Mouse (Mus musculus): Measurements from ENCODE around the gene Hmg20a. TPM values are rescaled to one million over a fixed set of nuclear protein-coding genes. Genes with fewer than 3 reads are reported as not detected.

Gene Hmg20a
- polyA plus RNA-seq, 1 experiment from 2014 or later: 94.3 TPM

GRCm38 (mm10) chr9:56412716-56413115 is 5.7 kb upstream of the Hmg20a start:
- WGBS: 81% methylated on average over 1 of the region's 1 CpGs

DNA sequence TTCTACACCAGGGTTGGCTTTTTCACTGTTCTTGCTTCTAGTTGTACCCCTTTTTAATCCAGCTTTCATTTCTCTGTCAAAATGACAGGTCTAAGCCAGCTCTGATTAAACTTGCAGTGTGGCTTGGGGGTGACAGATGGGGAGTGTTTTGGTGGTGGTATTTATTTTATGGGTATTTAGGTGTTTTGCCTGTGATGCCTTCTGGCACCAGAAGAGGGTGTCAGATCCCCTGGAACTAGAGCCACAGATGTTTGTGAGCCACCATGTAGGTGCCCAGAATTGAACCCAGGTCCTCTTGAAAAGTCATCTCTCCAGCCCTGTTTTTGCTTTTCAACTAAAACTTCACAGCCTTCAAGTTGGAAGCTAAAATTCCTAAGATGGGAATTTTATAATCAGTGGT is 4.1 kb upstream of the Hmg20a start:
- no peak overlapping the region for H3K27ac ChIP-seq (replicated peaks; ENCODE audit: low read depth, low read length)
- H3K4me3 ChIP-seq (replicated peaks; ENCODE audit: low read depth, low read length): no peak overlapping the region
- no peaks in the 10 kb centered on the region for H3K27me3 ChIP-seq (ENCODE audit: control insufficient read depth, insufficient read depth, low read length)
- ATAC-seq (ENCODE audit: low FRiP score, low TSS enrichment) (no peak), DNase-seq (no peak)
- H3K36me3 ChIP-seq (ENCODE audit: control insufficient read depth, insufficient read depth, low read length): no peaks in the 10 kb centered on the region
- H3K4me2 ChIP-seq (ENCODE audit: low read length): no peak overlapping the region
- H3K9ac ChIP-seq (replicated peaks; ENCODE audit: low read length): no peak overlapping the region
- H3K4me1 ChIP-seq (ENCODE audit: control insufficient read depth, insufficient read depth, low read length): peaks cover 8% of the 10 kb centered on the region
- H3K9me3 ChIP-seq (ENCODE audit: control insufficient read depth, low read length): no peaks in the 10 kb centered on the region

More at GRCm38 (mm10) chr9:56412716-56413115, 5.7 kb upstream of the Hmg20a start:
- H3K27me3 ChIP-seq (ENCODE audit: control insufficient read depth, insufficient read depth, low read length): no peaks in the 10 kb centered on the region
- ATAC-seq (ENCODE audit: low FRiP score, low TSS enrichment) (no peak), DNase-seq (no peak)
- H3K27ac ChIP-seq (replicated peaks; ENCODE audit: low read depth, low read length): no peak overlapping the region
- no peak overlapping the region for H3K4me3 ChIP-seq (replicated peaks; ENCODE audit: low read depth, low read length)
- no peak overlapping the region for H3K4me2 ChIP-seq (ENCODE audit: low read length)
- peaks cover 7% of the 10 kb centered on the region; the same call in 1 of the 2 replicates for H3K4me1 ChIP-seq (ENCODE audit: control insufficient read depth, insufficient read depth, low read length)
- no peak overlapping the region for H3K9ac ChIP-seq (replicated peaks; ENCODE audit: low read length)
- H3K36me3 ChIP-seq (ENCODE audit: control insufficient read depth, insufficient read depth, low read length): no peaks in the 10 kb centered on the region
- H3K9me3 ChIP-seq (ENCODE audit: control insufficient read depth, low read length): no peaks in the 10 kb centered on the region

- Histone ChIP-seq H3K36me3 (ENCODE audit: control insufficient read depth, insufficient read depth, low read length) (no peaks in the 10 kb centered on the region), H3K4me3 (replicated peaks; ENCODE audit: low read depth, low read length) (no peak overlapping the region), H3K4me1 (ENCODE audit: control insufficient read depth, insufficient read depth, low read length) (peaks cover 19% of the 10 kb centered on the region), H3K9ac (replicated peaks; ENCODE audit: low read length) (no peak overlapping the region), H3K9me3 (ENCODE audit: control insufficient read depth, low read length) (no peaks in the 10 kb centered on the region), H3K4me2 (ENCODE audit: low read length) (no peak overlapping the region), H3K27me3 (ENCODE audit: control insufficient read depth, insufficient read depth, low read length) (no peaks in the 10 kb centered on the region), H3K27ac (replicated peaks; ENCODE audit: low read depth, low read length) (no peak overlapping the region)
- DNase-seq (no peak), ATAC-seq (ENCODE audit: low FRiP score, low TSS enrichment) (no peak)
- 88% methylated on average over 1 of the region's 1 CpGs for WGBS
Measured at GRCm38 (mm10) chr9:56415393-56415792, 3.0 kb upstream of the Hmg20a start.

DNA sequence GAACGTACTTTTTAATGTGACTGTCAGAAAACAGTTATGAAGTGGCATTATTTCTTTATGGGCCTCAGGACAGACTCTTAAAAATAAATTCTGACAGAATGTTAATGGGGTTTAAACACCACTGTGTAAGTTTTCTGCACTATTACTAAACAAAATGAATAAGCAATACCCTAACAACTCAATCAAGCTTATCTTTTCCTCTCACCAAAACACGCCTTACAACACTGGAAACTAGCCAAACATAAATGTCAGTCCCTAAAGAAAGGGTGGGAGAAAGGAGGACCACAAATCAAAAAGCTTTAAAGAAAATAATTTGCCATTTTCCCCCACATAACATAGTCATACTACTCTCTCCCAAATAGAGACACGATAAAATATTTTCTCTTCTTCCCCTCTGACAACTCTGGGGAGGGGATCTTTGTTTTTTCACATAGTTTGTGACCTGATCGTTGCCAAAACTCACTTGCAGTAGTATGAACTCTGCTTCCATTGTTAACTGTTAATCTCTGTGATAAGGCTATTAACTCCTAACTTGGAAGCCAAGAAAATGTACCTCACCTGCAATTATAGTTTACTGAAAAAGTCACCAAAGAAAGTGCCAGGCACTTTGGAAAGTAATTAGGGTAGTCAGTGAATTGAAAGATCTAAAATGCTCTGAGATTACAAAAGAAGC is 2.3 kb upstream of the Hmg20a start:
- Histone ChIP-seq H3K9me3 (ENCODE audit: control insufficient read depth, low read length) (no peaks in the 10 kb centered on the region), H3K27me3 (ENCODE audit: control insufficient read depth, insufficient read depth, low read length) (no peaks in the 10 kb centered on the region), H3K36me3 (ENCODE audit: control insufficient read depth, insufficient read depth, low read length) (no peaks in the 10 kb centered on the region), H3K4me2 (ENCODE audit: low read length) (no peak overlapping the region), H3K4me1 (ENCODE audit: control insufficient read depth, insufficient read depth, low read length) (peaks cover 24% of the 10 kb centered on the region), H3K27ac (replicated peaks; ENCODE audit: low read depth, low read length) (no peak overlapping the region), H3K4me3 (replicated peaks; ENCODE audit: low read depth, low read length) (no peak overlapping the region), H3K9ac (replicated peaks; ENCODE audit: low read length) (no peak overlapping the region)
- 61% methylated on average over 4 of the region's 4 CpGs for WGBS
- ATAC-seq (ENCODE audit: low FRiP score, low TSS enrichment): no peak
- no peak for DNase-seq

DNA sequence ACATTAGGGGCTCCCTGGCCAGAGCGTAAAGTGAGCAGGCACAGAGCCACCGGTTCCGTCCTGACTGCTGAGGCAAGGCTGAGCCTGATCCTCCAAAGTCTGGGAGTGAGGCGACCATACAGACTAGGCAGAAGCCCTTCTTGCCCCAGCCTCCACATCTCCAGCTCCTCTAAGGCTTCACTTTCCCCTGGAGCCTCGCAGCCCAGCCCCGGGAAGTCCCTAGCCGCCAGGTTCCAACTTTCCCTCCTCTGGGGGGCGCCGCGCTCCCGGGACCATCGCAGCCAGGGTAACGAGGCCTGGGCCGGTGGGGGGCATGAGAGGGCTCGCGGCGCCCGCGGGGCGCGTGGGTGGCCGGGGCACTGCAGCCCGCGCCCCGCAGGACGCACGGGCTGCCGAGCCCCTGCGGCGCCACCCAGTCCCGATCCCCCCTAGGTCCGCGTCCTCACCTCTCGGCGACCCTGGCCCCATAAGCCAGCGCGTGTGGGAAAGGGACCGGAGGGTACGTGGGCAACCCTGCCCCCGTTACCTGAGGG is 928 bp upstream of the Hmg20a start:
- WGBS: 0% methylated on average over 38 of the region's 40 CpGs
- ATAC-seq (ENCODE audit: low FRiP score, low TSS enrichment) (no peak), DNase-seq (peak; percentile 77)
- Histone ChIP-seq H3K36me3 (ENCODE audit: control insufficient read depth, insufficient read depth, low read length) (no peaks in the 10 kb centered on the region), H3K9me3 (ENCODE audit: control insufficient read depth, low read length) (no peaks in the 10 kb centered on the region), H3K9ac (replicated peaks; ENCODE audit: low read length) (peak overlapping the region; percentile 58), H3K27me3 (ENCODE audit: control insufficient read depth, insufficient read depth, low read length) (no peaks in the 10 kb centered on the region), H3K4me1 (ENCODE audit: control insufficient read depth, insufficient read depth, low read length) (peaks cover 31% of the 10 kb centered on the region), H3K4me3 (replicated peaks; ENCODE audit: low read depth, low read length) (peak overlapping the region; percentile 57), H3K4me2 (ENCODE audit: low read length) (peak overlapping the region; percentile 78), H3K27ac (replicated peaks; ENCODE audit: low read depth, low read length) (peak overlapping the region; percentile 65)

- Histone ChIP-seq H3K4me3 (replicated peaks; ENCODE audit: low read depth, low read length) (peak overlapping the region; percentile 57), H3K9ac (replicated peaks; ENCODE audit: low read length) (peak overlapping the region; percentile 55), H3K4me1 (ENCODE audit: control insufficient read depth, insufficient read depth, low read length) (peaks cover 35% of the 10 kb centered on the region), H3K9me3 (ENCODE audit: control insufficient read depth, low read length) (no peaks in the 10 kb centered on the region), H3K36me3 (ENCODE audit: control insufficient read depth, insufficient read depth, low read length) (no peaks in the 10 kb centered on the region), H3K27ac (replicated peaks; ENCODE audit: low read depth, low read length) (peak overlapping the region; percentile 87), H3K27me3 (ENCODE audit: control insufficient read depth, insufficient read depth, low read length) (no peaks in the 10 kb centered on the region), H3K4me2 (ENCODE audit: low read length) (peak overlapping the region; percentile 78)
- DNase-seq (peak; percentile 89), ATAC-seq (ENCODE audit: low FRiP score, low TSS enrichment) (peak; percentile 59)
- WGBS: under 1% methylated on average over 11 of the region's 11 CpGs
Measured at GRCm38 (mm10) chr9:56418738-56419239, 380 bp downstream of the Hmg20a start.

- no peak for DNase-seq
- Histone ChIP-seq H3K9ac (replicated peaks; ENCODE audit: low read length) (no peak overlapping the region), H3K4me1 (ENCODE audit: control insufficient read depth, insufficient read depth, low read length) (peaks cover 35% of the 10 kb centered on the region), H3K27me3 (ENCODE audit: control insufficient read depth, insufficient read depth, low read length) (no peaks in the 10 kb centered on the region), H3K36me3 (ENCODE audit: control insufficient read depth, insufficient read depth, low read length) (no peaks in the 10 kb centered on the region), H3K27ac (replicated peaks; ENCODE audit: low read depth, low read length) (no peak overlapping the region), H3K4me3 (replicated peaks; ENCODE audit: low read depth, low read length) (no peak overlapping the region), H3K4me2 (ENCODE audit: low read length) (peak overlapping the region; percentile 78; the same call in 1 of the 2 replicates), H3K9me3 (ENCODE audit: control insufficient read depth, low read length) (no peaks in the 10 kb centered on the region)
- no peak for ATAC-seq (ENCODE audit: low FRiP score, low TSS enrichment)
- WGBS: 100% methylated on average over 1 of the region's 1 CpGs
Measured at GRCm38 (mm10) chr9:56420236-56420635, 1.8 kb downstream of the Hmg20a start.

GRCm38 (mm10) chr9:56420892-56421601 is 2.6 kb downstream of the Hmg20a start:
- ATAC-seq (ENCODE audit: low FRiP score, low TSS enrichment): no peak
- H3K27me3 ChIP-seq (ENCODE audit: control insufficient read depth, insufficient read depth, low read length): no peaks in the 10 kb centered on the region
- no peaks in the 10 kb centered on the region for H3K9me3 ChIP-seq (ENCODE audit: control insufficient read depth, low read length)
- 87% methylated on average over 9 of the region's 9 CpGs for WGBS
- no peak overlapping the region for H3K27ac ChIP-seq (replicated peaks; ENCODE audit: low read depth, low read length)
- no peaks in the 10 kb centered on the region for H3K36me3 ChIP-seq (ENCODE audit: control insufficient read depth, insufficient read depth, low read length)
- DNase-seq: no peak
- no peak overlapping the region for H3K9ac ChIP-seq (replicated peaks; ENCODE audit: low read length)
- no peak overlapping the region for H3K4me3 ChIP-seq (replicated peaks; ENCODE audit: low read depth, low read length)
- peaks cover 35% of the 10 kb centered on the region for H3K4me1 ChIP-seq (ENCODE audit: control insufficient read depth, insufficient read depth, low read length)
- H3K4me2 ChIP-seq (ENCODE audit: low read length): no peak overlapping the region

Data from midbrain, embryonic 14.5 days (tissue).